Comparison of ENCODE assay signal across 7 mouse cellular contexts in genomic region chr12:34658119-34658518, GRCm38 (mm10).
DNase-seq lines count a peak whose midpoint lies in the region; ATAC-seq and TF ChIP-seq lines count a peak whose summit lies in the region.

No protein-coding gene starts in this region.

- DNase-seq in 3T3-L1 (ENCODE audit: low read depth, low spot score) = peak; percentile 67
- peak; percentile 74 for DNase-seq in embryo, embryonic 10 days (ENCODE audit: low spot score)
- DNase-seq in layer of hippocampus, adult 18-20 months (ENCODE audit: low spot score in 2 of 2) = peak; percentile 44 to 76
- DNase-seq in lung, postnatal 36 days = peak; percentile 22
- peak; percentile 50 for DNase-seq in telencephalon, adult 2 months (ENCODE audit: low read depth, low spot score)

- no peak for ATAC-seq in heart, embryonic 16.5 days (replicated peaks; ENCODE audit: extremely low read depth, insufficient read depth, low FRiP score)

- no peaks in the 10 kb centered on the region for H3K9me3 ChIP-seq in heart, embryonic 16.5 days (replicated peaks; ENCODE audit: control insufficient read depth, low read length)

- no peaks in the 10 kb centered on the region for H3K27me3 ChIP-seq in C2C12 (ENCODE audit: control insufficient read depth, insufficient read depth, insufficient read length)
- H3K27me3 ChIP-seq in heart, embryonic 16.5 days (ENCODE audit: control insufficient read depth, insufficient read depth, low read length) = no peaks in the 10 kb centered on the region

- H3K27ac ChIP-seq in heart, embryonic 16.5 days (ENCODE audit: low read length) = no peak overlapping the region

- no peak overlapping the region for H3ac ChIP-seq in C2C12 (ENCODE audit: control insufficient read depth, insufficient read length, low read depth)

- WGBS in heart, embryonic 16.5 days = 34% methylated on average over 6 of the region's 6 CpGs

- H3K9ac ChIP-seq in heart, embryonic 16.5 days (ENCODE audit: low read length) = no peak overlapping the region

- H3K79me3 ChIP-seq in C2C12 (ENCODE audit: low read depth) = no peaks in the 10 kb centered on the region

- H3K4me1 ChIP-seq in heart, embryonic 16.5 days (ENCODE audit: control insufficient read depth, insufficient read depth, low read length) = no peaks in the 10 kb centered on the region

- no peak overlapping the region for H3K4me3 ChIP-seq in C2C12 (ENCODE audit: insufficient read depth, poor library complexity, severe bottlenecking)
- no peak overlapping the region for H3K4me3 ChIP-seq in heart, embryonic 16.5 days (ENCODE audit: low read length)

- H3K79me2 ChIP-seq in C2C12 (ENCODE audit: control insufficient read depth, insufficient read depth) = no peaks in the 10 kb centered on the region

- H3K4me2 ChIP-seq in heart, embryonic 16.5 days (ENCODE audit: low read depth, low read length) = peak overlapping the region; percentile 42

- peak; percentile 34 for TF ChIP-seq CTCF in C2C12 (IDR thresholded peaks at IDR 0.05; ENCODE audit: control insufficient read depth, insufficient read depth, insufficient read length)

- H3K36me3 ChIP-seq in C2C12 (ENCODE audit: control insufficient read depth, insufficient read depth) = no peaks in the 10 kb centered on the region
- no peaks in the 10 kb centered on the region for H3K36me3 ChIP-seq in heart, embryonic 16.5 days (ENCODE audit: control insufficient read depth, insufficient read depth)

TF ChIP-seq in C2C12, 6 proteins besides CTCF, POLR2A, EP300 and RAD21:
- TF ChIP-seq FOSL1 (IDR thresholded peaks at IDR 0.05; ENCODE audit: insufficient read depth, low read length, poor library complexity, severe bottlenecking) (no peak), USF1 (IDR thresholded peaks at IDR 0.05; ENCODE audit: low read depth) (no peak), MYOG (IDR thresholded peaks at IDR 0.05; ENCODE audit: control insufficient read depth, extremely low read depth, insufficient read length) (no peak)

Comparison
In these comparisons a context has a peak if more than half of its experiments do, and no peak if none do; other contexts are left out.
1. DNase-seq: peak in every context shown above with its lines; median percentile 74 in embryo, embryonic 10 days; 67 in 3T3-L1; 60 in layer of hippocampus, adult 18-20 months; 50 in telencephalon, adult 2 months; 22 in lung, postnatal 36 days.